Mouse (Mus musculus) kidney, adult 2 months (tissue): ENCODE measurements around the gene Pcnt.

Experiments used
- CTCF ChIP-seq: fragments of 200-500 bp; conservative IDR thresholded peaks from 2 replicates; pipeline ENCODE4 v1.5.1; 2011; ENCODE audit warnings: low read depth, mild to moderate bottlenecking, control low read depth, low read length, moderate library complexity, mixed read lengths; ENCODE audit not compliant: insufficient read depth, insufficient read length
- POLR2A ChIP-seq: fragments of 200-500 bp; IDR thresholded peaks from one replicate; pipeline ENCODE4 v1.6.1; 2011; ENCODE audit warnings: low read depth, low read length, control low read depth

- TF ChIP-seq CTCF (no peak), POLR2A (no peak)
Measured at GRCm38 (mm10) chr10:76358468-76358867, 84.1 kb downstream of the Pcnt start.
